Mouse (Mus musculus) neural tube, embryonic 13.5 days (tissue): ENCODE measurements at regions not wholly inside any gene's neighbourhood (a gene's known extent, or its start where the extent isn't known, plus 50 kb on each side); places are given as distances from the start of the nearest gene placed in this dataset.

ENCODE experiments used
- ATAC-seq: fragments of 200-750 bp; cut with Nextera tagmentation; 2 replicates; pipeline ENCODE4 v1.8.0; 2017; ENCODE audit warnings: low read depth, mild to moderate bottlenecking, moderate TSS enrichment, moderate library complexity
- H3K27ac ChIP-seq: fragments of 300-500 bp; sonication (generic); replicated peaks from 2 replicates; pipeline ENCODE4 v1.5.1; 2015; ENCODE audit warnings: moderate library complexity, mild to moderate bottlenecking, inconsistent platforms
- H3K27me3 ChIP-seq: fragments of 300-500 bp; sonication (generic); 2 replicates; pipeline ENCODE4 v1.6.1; 2015; ENCODE audit warnings: mild to moderate bottlenecking, inconsistent platforms
- H3K36me3 ChIP-seq: fragments of 300-500 bp; sonication (generic); 2 replicates; pipeline ENCODE4 v1.6.1; 2015; ENCODE audit warnings: mild to moderate bottlenecking, inconsistent platforms
- H3K4me1 ChIP-seq: fragments of 300-500 bp; sonication (generic); replicated peaks from 2 replicates; pipeline ENCODE4 v1.6.1; 2015; ENCODE audit warnings: inconsistent platforms
- H3K4me2 ChIP-seq: fragments of 300-500 bp; sonication (generic); 2 replicates; pipeline ENCODE4 v1.6.1; 2015; ENCODE audit warnings: inconsistent platforms, mild to moderate bottlenecking, moderate library complexity
- H3K4me3 ChIP-seq: fragments of 300-500 bp; sonication (generic); 2 replicates; pipeline ENCODE4 v1.5.1; 2015; ENCODE audit warnings: mild to moderate bottlenecking, inconsistent platforms
- H3K9ac ChIP-seq: fragments of 300-500 bp; sonication (generic); 2 replicates; pipeline ENCODE4 v1.6.1; 2015; ENCODE audit warnings: moderate library complexity, mild to moderate bottlenecking, inconsistent platforms
- H3K9me3 ChIP-seq: fragments of 300-500 bp; sonication (generic); 2 replicates; pipeline ENCODE4 v1.6.1; 2016; ENCODE audit warnings: inconsistent platforms
- WGBS: fragments of 180-500 bp; shearing (Covaris S2); methylation state at CpG from one replicate; pipeline ENCODE4 v1.1.7; 2015; 5-methylcytosine and 5-hydroxymethylcytosine counted together

DNA sequence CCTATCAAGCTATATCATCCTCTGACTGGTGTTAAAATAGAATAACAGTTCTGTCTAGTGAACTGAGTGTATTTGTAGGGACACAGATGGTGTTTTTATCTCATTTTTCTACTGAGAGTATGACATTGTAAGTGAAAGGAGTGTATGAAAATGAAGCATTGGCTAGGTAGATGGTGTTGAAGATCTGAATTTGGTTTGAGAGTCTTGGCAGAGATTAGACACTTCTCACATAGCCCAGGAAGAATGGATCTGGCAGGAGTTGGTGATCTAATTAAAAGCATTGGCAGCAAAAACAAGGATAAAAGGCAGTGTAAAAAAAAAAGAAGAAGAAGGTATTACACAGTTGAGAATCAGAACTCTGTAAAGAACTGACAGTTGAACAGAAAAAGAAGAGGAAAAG is 900.4 kb upstream of the Pabpc4l start:
- H3K4me2 ChIP-seq, result no peak overlapping the region

DNA sequence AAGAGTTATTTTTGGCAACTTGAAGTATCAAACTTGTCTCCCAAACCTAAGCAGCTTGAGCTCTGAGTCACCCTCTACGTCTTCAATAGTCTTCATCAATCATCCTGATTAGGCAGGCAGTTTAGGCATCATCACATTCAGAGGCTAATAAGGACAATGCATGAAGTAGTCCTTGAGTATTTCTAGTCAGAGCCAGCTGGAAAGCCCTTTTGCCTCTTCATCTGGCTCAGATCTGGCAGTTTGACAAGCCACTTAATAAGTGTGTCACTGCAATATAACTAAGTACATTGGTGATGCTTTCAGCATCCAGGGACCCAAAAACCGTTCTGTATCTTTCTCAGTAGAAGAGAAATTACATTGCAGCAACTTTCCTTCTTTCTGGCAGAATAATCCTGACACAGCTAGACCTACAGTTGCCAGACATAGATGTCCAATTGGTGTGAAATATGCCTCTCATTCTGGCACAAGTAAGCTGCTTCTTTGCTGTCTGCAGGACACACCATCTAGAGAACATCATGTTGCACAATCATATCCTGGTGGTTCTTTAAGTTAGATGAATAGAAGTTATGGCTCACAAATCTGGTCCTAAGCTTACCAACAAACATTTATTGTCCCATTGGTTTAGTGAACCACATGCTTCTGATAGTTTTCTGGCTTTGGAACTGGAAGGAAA is 868.5 kb upstream of the Pabpc4l start:
- no peaks in the 10 kb centered on the region for H3K9me3 ChIP-seq
- H3K4me2 ChIP-seq, result no peak overlapping the region
- ATAC-seq, result no peak
- no peaks in the 10 kb centered on the region for H3K27me3 ChIP-seq
- H3K4me3 ChIP-seq, result no peak overlapping the region
- no peaks in the 10 kb centered on the region for H3K4me1 ChIP-seq
- 53% methylated on average over 2 of the region's 2 CpGs for whole genome bisulfite sequencing
- H3K27ac ChIP-seq, result no peak overlapping the region
- no peak overlapping the region for H3K9ac ChIP-seq
- no peaks in the 10 kb centered on the region for H3K36me3 ChIP-seq

More for the DNA sequence above, 900.4 kb upstream of the Pabpc4l start:
- no peak for ATAC-seq
- Histone ChIP-seq H3K9me3 (no peaks in the 10 kb centered on the region), H3K27me3 (no peaks in the 10 kb centered on the region), H3K4me1 (no peaks in the 10 kb centered on the region), H3K9ac (no peak overlapping the region), H3K27ac (no peak overlapping the region), H3K36me3 (no peaks in the 10 kb centered on the region), H3K4me3 (no peak overlapping the region)

DNA sequence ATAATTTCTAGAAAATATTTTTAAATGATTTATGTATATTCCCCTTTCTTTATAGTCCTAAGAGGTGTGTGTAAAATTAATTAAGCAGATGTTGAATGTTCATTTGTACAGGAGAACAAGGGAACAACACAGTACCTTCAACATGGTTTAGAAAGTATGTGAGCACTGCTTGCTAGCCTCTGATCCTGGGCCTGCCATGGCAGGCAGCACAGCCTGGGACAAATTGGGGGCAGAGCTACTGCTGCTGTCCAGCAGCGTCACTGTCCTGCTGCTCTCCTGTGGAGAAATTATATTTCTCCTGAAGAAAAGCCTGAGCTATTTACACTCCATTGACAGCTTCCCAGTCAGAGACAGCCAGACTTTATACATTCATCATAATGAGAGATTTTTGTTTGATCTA is 833.8 kb upstream of the Pabpc4l start:
- WGBS, result 24% methylated on average over 1 of the region's 1 CpGs
- no peak overlapping the region for H3K27ac ChIP-seq
- no peak overlapping the region for H3K9ac ChIP-seq
- no peak for ATAC-seq
- no peaks in the 10 kb centered on the region for H3K36me3 ChIP-seq
- H3K27me3 ChIP-seq, result no peaks in the 10 kb centered on the region
- no peaks in the 10 kb centered on the region for H3K9me3 ChIP-seq
- no peak overlapping the region for H3K4me3 ChIP-seq
- no peak overlapping the region for H3K4me2 ChIP-seq
- H3K4me1 ChIP-seq, result peaks cover 7% of the 10 kb centered on the region

DNA sequence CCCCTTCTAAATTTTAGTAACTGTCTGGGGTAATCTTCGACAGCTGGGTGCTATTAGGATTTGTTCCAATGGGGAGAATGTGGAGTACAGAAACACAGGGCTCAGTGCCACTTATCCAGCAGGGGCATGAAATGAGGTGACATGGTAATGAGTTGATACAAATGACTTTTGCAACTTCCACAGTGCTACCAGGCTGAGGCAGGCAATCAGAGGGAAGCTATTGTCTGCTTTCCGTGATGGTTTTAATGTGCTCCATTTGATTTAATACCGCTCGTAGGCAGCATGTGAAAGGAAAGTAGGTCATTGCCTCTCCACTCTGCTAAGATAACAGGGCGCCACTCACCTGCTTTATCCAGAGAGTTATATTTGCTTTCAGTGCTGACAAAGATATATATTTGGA is 832.3 kb upstream of the Pabpc4l start:
- peak; percentile 74 for ATAC-seq
- no peak overlapping the region for H3K9ac ChIP-seq

DNA sequence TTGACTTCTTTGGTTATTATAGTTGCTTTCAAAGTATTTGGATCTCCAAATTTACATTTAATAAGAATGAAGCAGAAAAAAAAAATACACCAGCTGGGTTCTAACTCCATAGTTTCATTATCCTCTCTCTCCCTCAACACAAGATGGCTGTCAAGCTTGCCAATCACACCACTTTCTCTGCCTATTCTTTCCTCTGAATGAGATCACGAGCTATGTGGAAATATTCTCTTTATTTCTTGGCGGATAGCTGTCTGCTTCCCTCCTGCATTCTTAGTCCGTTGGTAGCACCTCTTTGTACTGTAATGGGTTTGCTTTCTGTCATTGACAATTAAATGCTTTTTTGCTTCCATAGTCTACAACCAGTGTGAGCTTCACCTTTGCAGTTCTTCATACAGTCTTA is 793.0 kb upstream of the Pabpc4l start:
- no peak for ATAC-seq
- Histone ChIP-seq H3K27ac (no peak overlapping the region), H3K4me2 (no peak overlapping the region), H3K4me3 (no peak overlapping the region), H3K9ac (no peak overlapping the region), H3K36me3 (no peaks in the 10 kb centered on the region), H3K4me1 (no peaks in the 10 kb centered on the region), H3K9me3 (no peaks in the 10 kb centered on the region), H3K27me3 (no peaks in the 10 kb centered on the region)
- WGBS, result 79% methylated on average over 3 of the region's 3 CpGs

More for the DNA sequence above, 832.3 kb upstream of the Pabpc4l start:
- H3K4me1 ChIP-seq, result peaks cover 7% of the 10 kb centered on the region
- 24% methylated on average over 5 of the region's 5 CpGs for WGBS
- no peaks in the 10 kb centered on the region for H3K27me3 ChIP-seq
- no peaks in the 10 kb centered on the region for H3K36me3 ChIP-seq
- no peak overlapping the region for H3K4me3 ChIP-seq
- no peaks in the 10 kb centered on the region for H3K9me3 ChIP-seq
- H3K27ac ChIP-seq, result no peak overlapping the region
- no peak overlapping the region for H3K4me2 ChIP-seq

DNA sequence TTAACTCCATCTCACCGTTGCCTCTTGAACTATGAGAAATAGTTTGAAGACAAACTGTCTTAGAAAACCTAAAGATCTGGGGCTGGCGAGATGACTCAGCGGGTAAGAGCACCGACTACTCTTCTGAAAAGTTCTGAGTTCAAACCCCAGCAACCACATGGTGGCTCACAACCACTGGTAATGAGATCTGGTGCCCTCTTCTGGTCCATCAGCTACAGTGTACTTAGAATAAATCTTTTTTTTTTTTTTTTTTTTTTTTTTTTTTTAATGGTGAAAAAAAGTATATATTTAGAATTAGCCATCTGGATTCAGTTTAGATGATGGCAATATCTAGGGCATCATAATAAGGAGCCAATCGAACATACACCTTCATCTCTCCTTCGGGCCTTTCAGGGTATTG is 782.2 kb upstream of the Pabpc4l start:
- Histone ChIP-seq H3K4me2 (no peak overlapping the region), H3K4me1 (no peaks in the 10 kb centered on the region), H3K9ac (no peak overlapping the region), H3K9me3 (no peaks in the 10 kb centered on the region), H3K4me3 (no peak overlapping the region), H3K27ac (no peak overlapping the region), H3K36me3 (no peaks in the 10 kb centered on the region), H3K27me3 (no peaks in the 10 kb centered on the region)
- WGBS, result 93% methylated on average over 6 of the region's 6 CpGs
- ATAC-seq, result no peak

DNA sequence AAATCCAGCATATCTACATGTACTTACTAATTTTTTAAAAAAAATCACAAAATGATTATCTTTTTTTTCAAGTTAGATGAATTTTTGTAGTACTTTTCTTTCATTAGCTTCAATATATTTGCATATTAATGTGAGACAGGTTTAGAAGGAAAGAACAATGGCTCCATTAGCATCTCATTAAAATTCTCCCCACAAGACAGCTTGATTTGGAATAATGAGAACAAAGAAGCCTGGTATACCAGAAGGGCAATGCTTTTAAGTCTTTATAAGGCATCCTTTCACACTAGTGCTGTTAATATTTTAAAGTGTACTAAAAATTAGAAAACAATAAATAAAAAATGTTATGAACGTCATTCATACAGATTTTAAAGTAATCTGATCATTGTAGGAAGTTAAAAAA is 770.6 kb upstream of the Pabpc4l start:
- Histone ChIP-seq H3K4me1 (no peaks in the 10 kb centered on the region), H3K27ac (no peak overlapping the region), H3K9ac (no peak overlapping the region), H3K36me3 (no peaks in the 10 kb centered on the region), H3K9me3 (no peaks in the 10 kb centered on the region), H3K27me3 (no peaks in the 10 kb centered on the region), H3K4me3 (no peak overlapping the region), H3K4me2 (no peak overlapping the region)
- WGBS, result 42% methylated on average over 1 of the region's 1 CpGs
- ATAC-seq, result 0 out of 2 replicates have a peak, but pooled peaks have one; percentile 65

DNA sequence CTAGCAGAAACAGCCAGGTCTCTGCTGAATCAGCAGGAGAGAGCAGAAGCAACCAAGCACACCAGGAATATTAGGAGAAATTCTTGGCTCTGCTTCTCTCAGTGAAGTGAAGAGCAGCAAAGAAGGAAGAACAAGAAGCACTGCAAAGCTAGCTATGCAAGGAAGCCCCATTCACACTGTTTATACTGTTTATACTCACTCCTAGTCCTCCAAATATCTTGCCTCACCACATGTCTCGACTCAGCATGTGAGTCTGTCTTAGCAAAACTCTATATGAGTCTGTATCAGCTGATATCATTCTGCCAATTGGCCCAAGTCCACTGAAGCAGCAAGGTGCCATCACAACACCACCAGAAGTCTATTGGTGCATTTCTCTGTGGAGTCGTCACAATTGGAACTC is 765.1 kb upstream of the Pabpc4l start:
- 87% methylated on average over 2 of the region's 2 CpGs for WGBS
- Histone ChIP-seq H3K4me1 (no peaks in the 10 kb centered on the region), H3K27me3 (no peaks in the 10 kb centered on the region), H3K9me3 (no peaks in the 10 kb centered on the region), H3K4me3 (no peak overlapping the region), H3K4me2 (no peak overlapping the region), H3K36me3 (no peaks in the 10 kb centered on the region), H3K27ac (no peak overlapping the region), H3K9ac (no peak overlapping the region)
- ATAC-seq, result no peak

DNA sequence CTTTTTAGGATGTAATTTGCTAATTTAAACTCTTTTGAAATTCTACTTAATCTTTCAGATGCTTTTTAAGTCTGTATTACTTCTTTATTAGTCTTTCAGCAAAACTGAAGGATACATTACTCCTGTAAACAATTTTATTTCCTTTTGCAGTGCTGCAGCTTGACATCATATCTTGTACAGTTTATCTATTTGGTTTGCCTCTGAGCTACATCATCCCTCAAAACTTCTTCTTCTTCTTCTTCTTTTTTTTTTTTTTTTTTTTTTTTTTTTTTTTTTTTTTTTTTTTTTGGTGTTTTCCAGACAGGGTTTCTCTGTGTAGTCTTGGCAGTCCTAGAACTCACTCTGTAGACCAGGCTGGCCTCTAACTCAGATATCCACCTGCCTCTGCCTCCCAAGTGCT is 749.6 kb upstream of the Pabpc4l start:
- Histone ChIP-seq H3K9me3 (no peaks in the 10 kb centered on the region), H3K4me1 (no peaks in the 10 kb centered on the region), H3K9ac (no peak overlapping the region), H3K27me3 (no peaks in the 10 kb centered on the region), H3K4me2 (no peak overlapping the region), H3K27ac (no peak overlapping the region), H3K36me3 (no peaks in the 10 kb centered on the region), H3K4me3 (no peak overlapping the region)
- ATAC-seq, result no peak

DNA sequence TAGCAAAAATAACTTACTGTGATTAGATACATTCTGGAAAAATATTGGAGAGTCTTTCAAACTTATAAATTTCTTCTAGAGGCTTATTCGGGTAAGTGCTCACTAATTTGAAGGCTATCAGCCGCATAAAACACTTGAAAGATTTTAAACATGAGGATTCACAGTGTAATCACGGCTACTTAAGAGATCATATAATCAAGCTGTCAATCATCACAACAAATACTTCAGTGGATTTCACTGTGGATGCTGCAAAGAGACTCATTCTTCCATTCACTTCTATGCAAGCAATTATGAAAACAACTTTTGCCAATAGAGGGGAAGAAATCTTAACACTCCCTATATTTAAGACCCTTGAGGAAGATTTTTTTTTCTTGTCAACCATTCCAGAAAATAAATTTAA is 736.2 kb upstream of the Pabpc4l start:
- no peak for ATAC-seq
- Histone ChIP-seq H3K4me1 (no peaks in the 10 kb centered on the region), H3K27me3 (no peaks in the 10 kb centered on the region), H3K36me3 (no peaks in the 10 kb centered on the region), H3K9me3 (no peaks in the 10 kb centered on the region), H3K9ac (no peak overlapping the region), H3K4me2 (no peak overlapping the region), H3K4me3 (no peak overlapping the region), H3K27ac (no peak overlapping the region)
- WGBS, result 78% methylated on average over 3 of the region's 3 CpGs

DNA sequence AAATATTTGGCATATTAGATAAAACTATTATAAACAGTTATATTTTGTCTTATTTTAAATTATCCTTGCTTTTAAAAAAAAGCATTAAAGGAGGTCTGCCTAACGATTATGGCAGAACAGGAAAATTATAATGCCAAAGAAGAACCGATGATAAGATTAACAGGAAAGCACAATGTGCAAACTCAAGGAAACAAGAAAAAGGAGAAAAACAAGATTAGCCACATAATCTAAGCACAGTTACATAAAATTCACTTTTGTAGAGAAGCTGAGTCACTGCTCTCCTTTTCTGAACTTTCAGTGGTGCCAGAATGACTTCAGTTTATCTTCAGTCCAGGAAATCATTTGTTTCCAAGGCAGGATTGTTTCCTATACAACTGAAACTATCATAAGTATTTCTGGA is 734.7 kb upstream of the Pabpc4l start:
- no peaks in the 10 kb centered on the region for H3K9me3 ChIP-seq
- no peaks in the 10 kb centered on the region for H3K36me3 ChIP-seq
- H3K4me2 ChIP-seq, result no peak overlapping the region
- 100% methylated on average over 2 of the region's 2 CpGs for WGBS
- H3K9ac ChIP-seq, result no peak overlapping the region
- no peaks in the 10 kb centered on the region for H3K4me1 ChIP-seq
- no peak for ATAC-seq
- H3K27me3 ChIP-seq, result no peaks in the 10 kb centered on the region
- H3K4me3 ChIP-seq, result no peak overlapping the region
- H3K27ac ChIP-seq, result no peak overlapping the region

DNA sequence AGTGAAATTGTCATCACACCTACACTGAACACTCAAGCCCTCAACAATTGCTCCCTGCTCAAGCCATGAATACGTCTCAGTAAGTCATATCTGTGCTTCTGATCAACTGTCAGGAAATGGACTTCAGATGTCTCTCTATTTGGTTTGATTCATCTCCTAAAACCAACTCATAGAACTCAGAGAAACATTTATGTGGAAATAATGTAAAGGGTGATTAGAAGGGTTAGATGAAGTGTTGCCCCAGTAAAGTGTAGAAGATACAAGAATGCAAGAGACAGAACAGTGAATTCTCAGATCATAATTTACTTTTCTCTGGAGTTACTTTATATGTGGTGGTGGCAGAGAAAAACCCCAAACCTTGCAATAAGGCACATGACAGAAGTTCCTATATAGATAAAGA is 732.4 kb upstream of the Pabpc4l start:
- Histone ChIP-seq H3K4me3 (no peak overlapping the region), H3K9me3 (no peaks in the 10 kb centered on the region), H3K36me3 (no peaks in the 10 kb centered on the region), H3K27ac (no peak overlapping the region), H3K4me1 (no peaks in the 10 kb centered on the region), H3K4me2 (no peak overlapping the region), H3K27me3 (no peaks in the 10 kb centered on the region), H3K9ac (no peak overlapping the region)
- no peak for ATAC-seq
- 90% methylated on average over 1 of the region's 1 CpGs for WGBS
